Mouse (Mus musculus) brain, embryonic 14.5 days (tissue): ENCODE data around the gene Slc9a8.

ENCODE experiments used
- CTCF ChIP-seq: fragments of 200-500 bp; IDR thresholded peaks from 2 replicates; pipeline ENCODE4 v1.5.1; 2012; ENCODE audit warnings: inconsistent platforms, mild to moderate bottlenecking, moderate library complexity, borderline replicate concordance; ENCODE audit not compliant: insufficient read depth, insufficient read length; ENCODE audit errors: extremely low read depth
- POLR2A ChIP-seq: fragments of 200-500 bp; IDR thresholded peaks from 2 replicates; pipeline ENCODE4 v1.6.1; 2012; ENCODE audit warnings: mild to moderate bottlenecking, inconsistent platforms, borderline replicate concordance; ENCODE audit not compliant: poor library complexity, insufficient read depth, insufficient read length, severe bottlenecking; ENCODE audit errors: extremely low read depth

- TF ChIP-seq CTCF = no peak
- TF ChIP-seq POLR2A = no peak
These were observed 26.1 kb downstream of the Slc9a8 start for GRCm38 (mm10) chr2:167447629-167448028.
